Mouse (Mus musculus) midbrain, embryonic 11.5 days (tissue): ENCODE measurements at regions not wholly inside any gene's neighbourhood (a gene's known extent, or its start where the extent isn't known, plus 50 kb on each side); places are given as distances from the start of the nearest gene placed in this dataset.

Source experiments
- ATAC-seq: fragments of 200-750 bp; cut with Nextera tagmentation; 2 replicates; pipeline ENCODE4 v1.8.0; 2017; ENCODE audit warnings: moderate TSS enrichment, moderate library complexity; ENCODE audit not compliant: low FRiP score
- DNase-seq: peaks from one replicate; pipeline ENCODE4 v3.0.0; 2015; ENCODE audit warnings: low spot score; ENCODE audit errors: missing footprints
- H3K27ac ChIP-seq: fragments of 300-500 bp; sonication (generic); 2 replicates; pipeline ENCODE4 v1.5.1; 2014; ENCODE audit warnings: low read depth, low read length
- H3K27me3 ChIP-seq: fragments of 300-500 bp; sonication (generic); 2 replicates; pipeline ENCODE4 v1.6.1; 2014; ENCODE audit warnings: mild to moderate bottlenecking, low read length, moderate library complexity, mixed read lengths; ENCODE audit not compliant: control insufficient read depth, insufficient read depth
- H3K36me3 ChIP-seq: fragments of 300-500 bp; sonication (generic); 2 replicates; pipeline ENCODE4 v1.6.1; 2014; ENCODE audit warnings: mild to moderate bottlenecking, low read length, moderate library complexity, mixed read lengths; ENCODE audit not compliant: control insufficient read depth, insufficient read depth
- H3K4me1 ChIP-seq: fragments of 300-500 bp; sonication (generic); 2 replicates; pipeline ENCODE4 v1.6.1; 2014; ENCODE audit warnings: low read length; ENCODE audit not compliant: control insufficient read depth, insufficient read depth
- H3K4me2 ChIP-seq: fragments of 300-500 bp; sonication (generic); 2 replicates; pipeline ENCODE4 v1.6.1; 2014; ENCODE audit warnings: mild to moderate bottlenecking, moderate library complexity
- H3K4me3 ChIP-seq: fragments of 300-500 bp; sonication (generic); 2 replicates; pipeline ENCODE4 v1.5.1; 2014; ENCODE audit warnings: low read depth, low read length
- H3K9ac ChIP-seq: fragments of 300-500 bp; sonication (generic); 2 replicates; pipeline ENCODE4 v1.6.1; 2014; ENCODE audit warnings: low read length
- H3K9me3 ChIP-seq: fragments of 300-500 bp; sonication (generic); 2 replicates; pipeline ENCODE4 v1.6.1; 2016; ENCODE audit warnings: low read length; ENCODE audit not compliant: control insufficient read depth
- WGBS: fragments of 180-500 bp; shearing (Covaris S2); extraction: QIAGEN DNeasy Blood & Tissue Kit; methylation state at CpG from one replicate; pipeline ENCODE4 v1.1.7; 2014; 5-methylcytosine and 5-hydroxymethylcytosine counted together

DNA sequence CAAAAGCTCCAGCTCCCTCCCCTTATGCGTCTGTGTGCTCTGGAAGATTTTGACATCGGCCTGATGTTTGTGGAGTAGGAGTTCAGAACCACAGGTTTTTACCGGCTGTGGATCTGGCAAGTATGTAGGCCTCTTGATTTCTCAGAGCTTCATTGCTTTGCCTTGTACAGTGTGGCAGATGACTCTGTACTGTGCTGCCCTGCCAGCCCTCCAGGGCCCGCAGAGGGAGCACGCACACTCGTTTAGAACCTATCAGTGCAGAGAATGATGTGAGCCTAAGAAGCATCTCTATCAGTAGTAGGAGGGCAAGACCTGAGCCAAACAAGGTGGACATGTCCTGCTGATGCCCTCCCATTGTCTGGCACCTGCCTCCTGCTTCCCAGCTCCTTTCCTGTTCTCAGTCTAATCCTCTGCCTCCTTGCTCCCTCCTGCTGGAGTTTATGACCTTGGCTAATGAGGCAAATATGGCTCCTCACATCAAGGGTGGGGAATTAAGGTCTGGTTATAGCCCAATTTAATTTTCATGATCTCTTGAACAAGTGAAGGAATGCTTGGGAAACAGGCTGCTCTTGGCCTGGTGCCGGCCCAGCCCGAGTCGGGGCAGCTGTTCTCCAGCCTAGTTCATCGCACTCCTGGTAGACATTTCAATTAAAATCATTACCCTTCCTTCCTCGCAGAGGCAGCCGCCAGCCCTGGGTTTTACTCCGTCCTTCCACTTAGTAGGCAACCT is 344.5 kb downstream of the Tmem38b start:
- no peaks in the 10 kb centered on the region for H3K27me3 ChIP-seq
- 87% methylated on average over 13 of the region's 13 CpGs for WGBS
- no peaks in the 10 kb centered on the region for H3K9me3 ChIP-seq
- H3K4me1 ChIP-seq, result no peaks in the 10 kb centered on the region
- no peak overlapping the region for H3K4me2 ChIP-seq
- ATAC-seq (no peak), DNase-seq (no peak)
- no peak overlapping the region for H3K27ac ChIP-seq
- H3K4me3 ChIP-seq, result no peak overlapping the region
- no peak overlapping the region for H3K9ac ChIP-seq
- H3K36me3 ChIP-seq, result no peaks in the 10 kb centered on the region

DNA sequence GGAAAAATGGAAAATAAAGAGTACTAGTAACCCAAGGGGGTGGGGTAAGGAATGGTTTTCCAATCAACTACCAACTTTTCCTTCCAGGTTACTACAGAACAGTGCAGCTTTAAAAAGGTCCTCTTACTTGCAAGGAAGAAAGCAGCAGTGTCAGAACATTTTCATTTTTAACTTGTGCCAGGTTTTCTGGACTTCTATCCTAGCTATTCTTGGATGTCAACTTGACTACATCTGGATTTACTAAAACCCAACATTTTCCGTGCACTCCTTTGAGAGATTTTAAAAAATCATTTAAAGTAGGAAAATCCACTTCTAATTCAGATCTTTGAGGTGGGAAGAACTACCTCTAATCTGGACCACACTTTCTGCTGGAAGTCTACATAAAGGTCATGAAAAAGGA is 358.4 kb downstream of the Tmem38b start:
- no peak overlapping the region for H3K4me2 ChIP-seq
- ATAC-seq (no peak), DNase-seq (no peak)
- no peaks in the 10 kb centered on the region for H3K4me1 ChIP-seq
- H3K9ac ChIP-seq, result no peak overlapping the region
- no peaks in the 10 kb centered on the region for H3K36me3 ChIP-seq
- no peaks in the 10 kb centered on the region for H3K27me3 ChIP-seq
- H3K4me3 ChIP-seq, result no peak overlapping the region
- 89% methylated on average over 1 of the region's 1 CpGs for WGBS
- no peaks in the 10 kb centered on the region; the same call in 1 of the 2 replicates for H3K9me3 ChIP-seq
- H3K27ac ChIP-seq, result no peak overlapping the region

DNA sequence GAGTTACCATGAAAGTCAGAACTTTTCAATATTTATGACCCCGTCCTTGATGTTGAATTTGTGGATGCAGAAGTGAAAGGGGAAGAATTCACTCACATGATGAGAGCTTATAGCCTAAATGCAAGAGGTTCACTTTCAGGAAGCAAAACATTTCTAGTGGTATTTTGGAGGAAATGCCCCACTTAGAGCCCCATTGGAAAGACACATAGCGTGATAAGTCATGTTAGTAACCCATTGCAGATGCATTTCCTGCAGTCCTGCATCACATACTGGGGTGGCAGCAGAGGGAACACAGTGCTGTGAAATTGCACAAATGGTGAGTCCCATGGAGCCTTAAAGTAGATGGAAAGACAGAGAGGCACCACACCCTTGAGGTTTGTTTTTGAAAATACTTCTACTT is 369.9 kb downstream of the Tmem38b start:
- H3K27me3 ChIP-seq, result no peaks in the 10 kb centered on the region
- DNase-seq (no peak), ATAC-seq (no peak)
- H3K9me3 ChIP-seq, result no peaks in the 10 kb centered on the region
- no peaks in the 10 kb centered on the region for H3K4me1 ChIP-seq
- WGBS, result 89% methylated on average over 2 of the region's 2 CpGs
- H3K9ac ChIP-seq, result no peak overlapping the region
- no peak overlapping the region for H3K4me3 ChIP-seq
- no peak overlapping the region for H3K27ac ChIP-seq
- no peaks in the 10 kb centered on the region for H3K36me3 ChIP-seq
- H3K4me2 ChIP-seq, result no peak overlapping the region

DNA sequence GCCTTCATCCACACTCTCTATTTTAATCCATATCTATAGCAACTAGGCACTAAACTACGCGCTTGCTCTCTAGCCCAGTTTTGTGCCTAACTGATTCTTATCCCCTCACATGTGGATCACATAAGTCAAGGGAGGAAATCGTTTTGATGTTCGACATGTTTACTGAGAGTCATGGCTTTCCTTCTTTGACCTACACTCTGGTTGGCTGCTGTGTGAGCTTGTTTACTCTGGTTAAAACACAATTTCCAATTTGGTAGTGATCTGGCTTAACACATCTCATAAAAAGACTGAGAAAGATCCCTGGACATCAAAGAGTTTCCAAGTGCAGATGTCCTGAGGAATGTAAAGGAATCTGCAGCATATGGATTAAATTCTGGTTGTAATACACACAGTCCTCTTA is 376.6 kb downstream of the Tmem38b start:
- 81% methylated on average over 4 of the region's 4 CpGs for WGBS
- Histone ChIP-seq H3K36me3 (no peaks in the 10 kb centered on the region), H3K4me2 (no peak overlapping the region), H3K27me3 (no peaks in the 10 kb centered on the region), H3K9me3 (no peaks in the 10 kb centered on the region), H3K9ac (no peak overlapping the region), H3K27ac (no peak overlapping the region), H3K4me1 (no peaks in the 10 kb centered on the region), H3K4me3 (no peak overlapping the region)
- ATAC-seq (no peak), DNase-seq (no peak)

DNA sequence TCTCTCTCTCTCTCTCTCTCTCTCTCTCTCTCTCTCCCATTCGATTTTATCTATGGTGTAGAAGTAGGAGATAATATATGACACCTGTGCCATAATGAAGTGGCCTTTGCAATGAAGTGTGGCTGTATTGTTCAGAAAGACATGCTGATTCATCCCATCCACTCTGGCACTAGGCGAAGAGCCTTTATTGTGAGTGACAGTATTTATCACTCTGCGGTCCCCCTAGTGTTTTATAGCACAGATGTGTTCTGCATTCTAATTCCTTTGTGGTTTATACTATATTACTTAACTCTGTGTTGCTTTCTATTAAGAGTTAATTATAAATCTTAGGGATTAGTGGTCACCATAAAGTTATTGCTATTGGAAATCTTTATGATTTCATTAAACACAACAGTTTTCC is 398.7 kb downstream of the Tmem38b start:
- Histone ChIP-seq H3K27ac (no peak overlapping the region), H3K4me1 (no peaks in the 10 kb centered on the region), H3K9me3 (no peaks in the 10 kb centered on the region), H3K4me3 (no peak overlapping the region), H3K27me3 (no peaks in the 10 kb centered on the region), H3K9ac (no peak overlapping the region), H3K4me2 (no peak overlapping the region), H3K36me3 (no peaks in the 10 kb centered on the region)
- ATAC-seq (no peak), DNase-seq (no peak)
- WGBS, result 84% methylated on average over 3 of the region's 3 CpGs
